Mouse (Mus musculus) layer of hippocampus, postnatal 25 days (tissue): ENCODE measurements around the gene Pafah1b3. TPM values are rescaled to one million over a fixed set of nuclear protein-coding genes. Genes with fewer than 3 reads are reported as not detected.

ENCODE experiments used
- DNase-seq, 2 experiments: peaks; one replicate each; pipeline ENCODE4 v3.0.0; 2022; ENCODE audit warnings: mixed read lengths in 2 of 2, low spot score in 1 of 2; ENCODE audit errors: extremely low spot score in 1 of 2
- total RNA-seq, 2 experiments: library from RNA; stranded (reverse); gene quantifications; 2 replicates each; pipeline ENCODE4 v1.2.3; 2021

Pafah1b3 gene
- total RNA-seq, 2 experiments from 2014 or later, result 19.2 to 25.2 TPM

DNA sequence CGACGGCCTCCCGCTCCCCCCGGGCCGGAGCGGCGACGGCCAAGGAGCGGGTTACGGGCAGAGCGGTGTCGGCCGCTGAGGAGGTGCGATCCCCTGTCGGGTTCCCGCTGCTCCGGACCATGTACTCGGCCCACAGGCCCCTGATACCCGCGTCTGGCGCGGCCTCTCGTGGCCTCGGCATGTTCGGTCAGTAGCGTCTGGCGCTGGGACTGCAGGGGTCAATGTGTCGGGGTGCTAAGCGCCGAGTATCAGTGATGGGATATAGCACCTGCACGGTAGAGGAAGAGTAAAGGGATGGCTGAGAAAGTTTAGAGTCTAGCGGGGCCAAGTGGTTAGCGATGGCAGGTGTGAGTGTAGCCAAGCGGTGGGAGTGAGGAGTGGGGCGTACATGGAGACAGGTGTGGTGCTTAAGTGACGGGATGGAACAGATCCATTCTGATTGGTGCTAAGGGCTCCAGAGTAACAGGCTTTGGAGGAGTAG, 15.0 kb downstream of the Pafah1b3 start:
- DNase-seq, result no peak

- DNase-seq, result peak; percentile 88 to 94
Observed at GRCm38 (mm10) chr7:25281734-25282601, 15.8 kb downstream of the Pafah1b3 start.

GRCm38 (mm10) chr7:25281166-25281733, 16.5 kb downstream of the Pafah1b3 start:
- no peak for DNase-seq

DNA sequence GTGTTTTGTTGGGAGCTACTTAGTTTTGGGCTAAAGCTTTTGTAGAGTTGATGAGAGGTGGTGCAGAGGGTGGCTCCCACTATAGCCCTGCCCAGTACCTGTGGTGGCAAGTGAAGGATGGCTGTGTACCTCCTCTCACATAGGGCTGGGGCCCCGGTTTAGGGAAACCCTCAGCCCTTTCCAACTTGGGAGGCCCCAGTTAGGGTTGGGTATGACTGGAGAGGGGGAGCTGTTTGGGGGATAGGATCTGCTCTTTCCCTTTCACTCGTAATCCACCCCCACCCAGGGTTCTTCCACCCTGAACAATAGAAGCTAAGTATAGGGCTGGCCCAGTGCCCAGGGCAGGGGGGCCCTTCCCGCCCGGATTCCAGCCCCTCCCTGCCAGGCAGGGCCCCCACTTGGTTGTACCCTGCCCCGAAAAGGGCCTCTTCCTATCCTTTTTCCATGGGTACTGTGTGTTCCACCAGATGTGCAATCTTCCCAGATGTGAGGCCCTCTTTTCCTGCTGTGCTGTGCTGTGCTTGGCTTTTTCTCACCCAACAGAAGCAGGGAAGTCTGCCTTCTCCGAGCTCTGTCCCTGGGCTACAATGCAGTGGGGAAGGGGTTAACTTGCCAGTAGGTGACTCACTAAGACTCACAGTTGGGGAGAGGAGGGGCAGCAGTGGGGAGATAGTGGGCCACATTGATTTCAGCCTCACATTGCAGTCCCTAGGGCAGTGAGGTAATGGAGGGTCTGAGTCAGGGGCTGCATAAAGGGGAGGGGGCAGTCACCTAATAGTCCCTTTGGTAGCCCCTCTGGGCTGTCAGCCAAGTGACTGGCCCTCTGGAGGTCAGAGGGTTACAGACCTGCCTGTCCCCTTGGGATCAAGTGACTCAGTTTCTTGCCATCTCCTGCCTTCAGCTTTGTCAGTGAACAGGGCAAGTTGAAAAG, 17.7 kb downstream of the Pafah1b3 start:
- no peak for DNase-seq

- DNase-seq, result peak; percentile 81 to 95
Observed at GRCm38 (mm10) chr7:25279076-25279860, 18.5 kb downstream of the Pafah1b3 start.

- peak; percentile 67 to 78 for DNase-seq
Observed at GRCm38 (mm10) chr7:25278341-25279075, 19.3 kb downstream of the Pafah1b3 start.

DNA sequence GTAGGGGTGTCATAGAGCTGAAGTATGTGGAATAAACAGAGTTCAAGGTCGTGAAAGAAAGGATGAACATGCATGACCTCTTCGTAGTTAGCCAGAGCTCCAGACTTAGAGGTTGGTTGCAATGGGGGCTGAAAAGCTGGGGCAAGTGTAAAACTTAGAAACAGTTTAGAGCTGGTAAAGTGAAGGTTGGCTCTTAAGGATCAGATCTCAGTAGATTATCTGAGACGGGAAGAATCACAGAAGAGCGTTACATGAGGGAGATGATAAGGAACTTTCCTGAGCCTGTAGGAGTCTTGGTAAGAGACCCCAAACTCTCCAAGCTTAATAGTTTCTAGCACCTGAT, 19.8 kb downstream of the Pafah1b3 start:
- DNase-seq, result no peak

- no peak for DNase-seq
Observed at GRCm38 (mm10) chr7:25277405-25277804, 20.4 kb downstream of the Pafah1b3 start.

- DNase-seq, result no peak
Observed at GRCm38 (mm10) chr7:25275555-25276298, 22.1 kb downstream of the Pafah1b3 start.

DNA sequence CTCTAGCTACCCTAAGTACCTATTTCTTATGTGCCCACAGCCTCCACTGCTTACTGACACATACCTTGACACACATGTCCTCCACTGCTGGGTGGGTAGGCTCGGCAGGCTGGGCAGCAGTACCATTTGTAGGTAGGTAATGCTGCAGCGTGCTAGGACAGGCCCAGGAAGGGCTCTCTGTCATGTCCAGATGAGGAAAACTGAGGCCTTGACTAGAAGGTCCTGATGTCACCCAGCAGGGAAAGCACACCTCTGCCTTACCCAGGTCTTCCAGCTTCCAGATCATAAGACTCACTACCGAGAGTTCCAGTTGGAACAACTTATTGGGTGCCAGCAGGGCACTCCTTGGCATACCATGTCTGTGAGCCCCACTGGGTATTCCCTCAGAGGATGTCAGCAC, 22.8 kb downstream of the Pafah1b3 start:
- no peak for DNase-seq

- DNase-seq, result no peak
Observed at GRCm38 (mm10) chr7:25274571-25274970, 23.2 kb downstream of the Pafah1b3 start.

- DNase-seq, result no peak
Observed at GRCm38 (mm10) chr7:25273259-25274241, 24.2 kb downstream of the Pafah1b3 start.

DNA sequence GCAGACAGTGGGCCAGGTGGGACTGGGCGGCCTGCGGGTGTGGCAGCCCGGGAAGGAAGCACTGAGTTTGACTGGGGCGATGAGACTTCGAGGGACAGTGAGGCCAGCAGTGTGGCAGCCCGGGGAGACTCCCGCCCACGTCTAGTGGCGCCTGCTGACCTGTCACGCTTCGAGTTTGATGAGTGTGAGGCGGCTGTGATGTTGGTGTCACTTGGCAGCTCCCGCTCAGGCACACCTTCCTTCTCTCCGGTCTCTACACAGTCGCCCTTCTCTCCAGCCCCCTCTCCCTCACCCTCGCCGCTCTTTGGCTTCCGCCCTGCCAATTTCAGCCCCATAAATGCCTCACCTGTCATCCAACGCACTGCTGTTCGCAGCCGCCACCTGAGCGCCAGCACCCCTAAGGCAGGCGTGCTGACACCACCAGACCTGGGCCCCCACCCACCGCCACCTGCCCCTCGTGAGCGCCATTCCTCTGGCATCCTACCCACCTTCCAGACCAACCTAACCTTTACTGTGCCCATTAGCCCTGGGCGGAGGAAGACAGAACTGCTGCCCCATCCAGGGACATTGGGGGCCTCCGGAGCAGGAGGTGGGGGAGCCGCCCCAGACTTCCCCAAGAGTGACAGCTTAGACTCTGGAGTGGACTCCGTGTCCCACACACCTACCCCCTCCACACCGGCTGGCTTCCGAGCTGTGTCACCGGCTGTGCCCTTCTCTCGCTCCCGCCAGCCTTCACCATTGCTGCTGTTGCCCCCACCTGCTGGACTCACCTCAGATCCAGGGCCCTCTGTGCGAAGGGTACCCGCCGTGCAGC, 25.1 kb downstream of the Pafah1b3 start:
- DNase-seq, result no peak

GRCm38 (mm10) chr7:25271651-25272444, 25.9 kb downstream of the Pafah1b3 start:
- DNase-seq, result no peak

GRCm38 (mm10) chr7:25270652-25271633, 26.8 kb downstream of the Pafah1b3 start:
- no peak for DNase-seq
